Mouse (Mus musculus) adrenal gland, postnatal 36 days (tissue): ENCODE results near the gene Rras. TPM values are rescaled to one million over a fixed set of nuclear protein-coding genes. Genes with fewer than 3 reads are reported as not detected.
A peak's percentile ranks its signal among the peaks of the same experiment; 100 is the strongest.

Experiments used
- DNase-seq, 2 experiments: peaks; one replicate each; pipeline ENCODE4 v3.0.0; 2021; ENCODE audit warnings: mixed read lengths in 1 of 2
- microRNA-seq: library from miRNA; unstranded; fragments of <30 nt; microRNA quantifications from one replicate; pipeline ENCODE4 v1.2.0, GENCODE M21; 2021
- total RNA-seq, 2 experiments: library from RNA; stranded (reverse); gene quantifications; 2 replicates each; pipeline ENCODE4 v1.2.3; 2021

Gene Rras
- total RNA-seq, 2 experiments from 2014 or later, result 98.9 to 101 TPM

GRCm38 (mm10) chr7:45052181-45052861 lies 34.6 kb downstream of the Rras start:
- DNase-seq, result peak in 1 of 2 experiments; percentile 53

DNA sequence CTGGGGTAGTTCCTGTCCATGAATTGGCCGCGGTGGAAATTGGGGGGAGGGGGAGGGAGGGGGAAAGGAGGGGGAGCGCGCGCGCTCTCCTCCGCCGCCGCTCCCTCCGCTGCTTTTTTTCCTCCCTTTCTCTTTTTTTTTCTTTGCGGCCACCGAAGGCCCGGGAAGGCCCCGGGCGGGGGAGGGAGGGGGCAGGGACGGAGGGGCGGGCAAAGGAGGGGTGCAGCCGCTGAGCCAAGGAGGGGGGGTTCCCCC lies 35.0 kb downstream of the Rras start, which contains the start of gene Prr12:
TSS of gene Prr12 (minus strand) at position 20 of the 255 bp plus-strand sequence.
- no peak for DNase-seq

- peak; percentile 79 to 87 for DNase-seq
These were observed 35.6 kb downstream of the Rras start for GRCm38 (mm10) chr7:45053117-45053930.

DNA sequence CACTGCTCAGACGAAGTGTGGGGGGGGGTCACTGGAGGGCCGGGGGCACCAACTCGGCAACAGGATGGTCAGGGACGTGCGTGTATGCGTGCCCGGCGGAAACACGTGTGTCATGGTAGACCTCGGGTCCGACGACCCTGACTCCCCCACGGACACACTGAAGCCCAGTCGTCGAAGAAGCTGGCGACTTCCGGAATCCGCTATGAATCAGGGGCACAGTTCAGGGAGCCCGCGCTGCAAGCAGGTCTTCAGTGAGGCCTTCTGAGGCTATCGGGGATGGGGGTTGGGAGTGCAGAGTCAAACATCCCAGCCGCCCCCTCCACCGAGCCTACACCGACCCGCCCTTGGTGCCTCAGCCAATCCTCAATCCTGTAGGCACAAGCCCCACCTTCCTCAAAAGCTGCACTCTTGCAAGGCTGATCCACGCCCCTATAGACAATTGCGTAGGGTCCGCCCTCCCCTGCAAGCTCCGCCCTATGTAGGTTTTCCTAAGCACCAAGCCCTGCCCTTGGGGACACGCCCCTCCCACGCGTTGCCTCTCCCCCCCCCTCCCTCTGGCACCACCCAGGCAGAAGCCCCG lies 36.3 kb downstream of the Rras start:
- peak; percentile 96 for DNase-seq

- no peak for DNase-seq
These were observed 38.7 kb downstream of the Rras start for GRCm38 (mm10) chr7:45056329-45056971.

DNA sequence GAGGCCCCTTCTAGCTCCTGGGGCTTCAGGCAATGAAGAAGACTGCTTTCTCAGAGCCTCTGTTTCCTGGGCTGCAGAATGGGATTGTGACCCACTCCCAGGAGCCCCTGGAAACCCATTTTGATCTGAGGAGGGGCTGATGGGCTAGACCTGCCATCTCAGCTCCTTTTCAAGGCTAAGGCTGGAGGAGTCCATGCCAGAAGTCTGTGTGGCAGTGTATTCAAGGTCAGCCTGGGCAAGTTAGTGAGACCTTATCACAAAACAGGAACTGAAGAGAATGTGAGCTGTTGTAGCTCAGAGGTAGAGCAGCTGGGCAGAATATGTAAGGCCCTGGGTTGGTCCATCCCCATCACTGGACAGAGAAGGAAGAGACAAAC lies 39.2 kb downstream of the Rras start:
- DNase-seq, result no peak

DNA sequence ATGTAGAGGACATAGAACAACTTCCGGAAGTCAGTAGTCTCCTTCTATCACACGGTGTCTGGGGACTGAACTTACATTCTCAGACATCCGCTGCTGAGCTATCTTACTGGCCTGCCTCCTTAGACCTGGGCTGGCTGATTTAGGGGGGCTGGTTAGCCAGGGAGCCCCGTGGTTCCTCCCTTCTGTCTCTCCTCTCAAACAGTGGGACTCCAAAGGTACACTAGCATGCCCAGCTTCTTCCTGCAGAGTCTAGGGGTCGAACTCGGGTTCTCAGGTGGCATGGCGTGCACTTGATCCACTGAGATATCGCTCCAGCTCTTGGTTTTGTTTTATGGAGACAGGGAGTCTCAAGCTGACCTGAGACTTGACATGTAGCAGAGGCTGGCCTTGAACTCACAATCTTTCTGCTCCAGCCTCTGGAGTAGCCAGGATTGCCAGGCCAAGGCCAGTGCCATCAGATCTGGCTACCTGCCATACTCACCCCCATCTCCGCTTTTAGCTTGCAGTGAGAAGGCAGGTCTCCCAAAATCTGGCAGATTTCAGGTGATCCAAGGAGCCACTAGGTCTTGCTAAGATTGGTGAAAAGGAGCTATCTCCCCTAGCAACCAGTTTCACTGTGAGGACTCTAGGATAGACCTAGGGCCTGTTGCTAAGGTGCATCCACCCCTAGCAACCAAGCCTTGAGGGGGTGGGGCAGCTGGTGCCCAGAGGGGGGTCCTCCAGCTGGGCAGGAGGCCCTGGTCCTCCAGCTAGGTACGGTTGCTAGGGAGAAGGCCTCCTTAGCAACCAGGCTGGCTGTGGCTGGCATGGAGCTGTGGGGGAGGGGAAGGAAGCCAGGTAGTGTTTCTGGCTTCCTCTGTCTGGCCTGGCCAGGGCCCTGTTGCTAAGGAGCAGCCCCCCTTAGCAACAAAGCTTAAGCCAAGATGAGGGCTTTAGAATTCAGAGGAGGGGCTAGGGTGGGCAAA lies 41.1 kb downstream of the Rras start:
- no peak for DNase-seq

- DNase-seq, result no peak
These were observed 42.9 kb downstream of the Rras start for GRCm38 (mm10) chr7:45060632-45061122.

DNA sequence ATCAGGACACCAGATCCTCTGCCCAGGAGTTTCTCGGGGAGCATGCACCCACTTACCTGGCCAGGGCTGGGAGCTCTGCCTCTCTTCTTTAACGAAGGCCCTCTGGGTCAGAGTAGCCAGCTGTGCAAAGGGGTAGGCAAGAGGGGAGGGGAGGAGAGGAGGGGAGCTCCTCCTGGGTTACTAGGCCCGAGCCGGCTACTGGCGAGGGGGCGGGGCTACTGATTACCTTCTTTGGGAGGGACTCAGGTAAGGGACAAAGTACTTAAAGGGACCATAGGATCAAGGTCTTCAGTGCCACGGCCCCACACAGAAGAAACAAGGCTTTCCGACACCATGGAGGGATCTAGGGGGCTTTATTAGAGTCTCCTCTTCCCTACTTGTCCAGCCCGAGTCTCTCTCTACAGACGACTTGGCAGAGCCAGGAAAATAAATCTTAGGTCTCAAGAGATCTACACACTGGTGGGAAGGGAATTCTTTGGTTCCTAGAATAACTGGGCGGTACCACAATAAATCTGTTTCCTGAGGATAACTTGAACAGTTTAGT lies 43.8 kb downstream of the Rras start:
- peak in 1 of 2 experiments; percentile 59 for DNase-seq

- peak; percentile 93 to 94 for DNase-seq
These were observed 44.6 kb downstream of the Rras start, which contains the start of the genes Nosip and Prrg2 for GRCm38 (mm10) chr7:45062239-45062835. Nosip (plus strand) TSS chr7:45062429. Prrg2 (minus strand) TSS chr7:45062677.

GRCm38 (mm10) chr7:45067190-45067999 lies 49.6 kb downstream of the Rras start:
- no peak for DNase-seq

DNA sequence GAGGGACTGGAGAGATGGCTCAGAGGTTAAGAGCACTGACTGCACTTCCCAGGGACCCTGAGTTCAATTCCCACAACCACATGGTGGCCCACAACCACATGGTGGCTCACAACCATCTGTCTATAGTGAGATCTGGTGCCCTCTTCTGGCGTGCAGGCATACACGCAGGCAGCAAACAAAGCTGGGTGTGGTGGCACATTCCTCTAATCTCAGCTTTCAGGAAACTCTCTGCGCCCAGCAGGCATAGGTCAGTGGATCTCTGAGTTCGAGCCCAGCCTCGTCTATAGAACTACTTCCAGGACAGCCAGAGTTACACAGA lies 50.2 kb downstream of the Rras start:
- peak; percentile 62 to 66 for DNase-seq

DNA sequence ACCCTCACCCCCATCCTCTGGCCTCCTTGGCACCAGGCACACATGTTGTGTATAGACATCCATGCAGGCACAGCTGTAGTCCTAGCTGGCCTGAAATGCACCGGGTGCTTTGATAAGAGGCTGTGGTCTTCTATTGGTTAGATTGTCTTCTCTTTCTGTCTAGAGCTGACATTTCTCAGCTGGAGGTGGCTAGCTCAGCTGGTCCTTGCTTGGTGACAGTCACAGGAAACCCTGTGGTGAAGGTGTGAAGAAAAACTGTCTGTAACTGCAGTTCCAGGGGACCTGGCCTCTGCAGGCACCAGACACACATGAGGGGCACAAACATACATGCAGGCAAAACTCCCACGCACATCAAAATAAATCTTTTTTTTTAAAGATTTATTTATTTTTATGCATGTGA lies 51.9 kb downstream of the Rras start:
- no peak for DNase-seq

Small RNA genes within 50 kb of the gene (microRNA-seq; reads per million reads assigned to microRNA genes)
- gene Mir7054, result not detected

Other genes with a start within 250 kb of the Rras start
- gene Nup62, start 201.9 kb upstream of the Rras start, total RNA-seq, result 10 to 100 TPM; 40.9 to 42.5 TPM
- 1 to 10 TPM; 2.0 to 2.6 TPM for gene Il4i1, start 201.6 kb upstream of the Rras start, total RNA-seq
- gene Atf5, start 201.3 kb upstream of the Rras start, total RNA-seq, result 100 to 1,000 TPM; 135 to 151 TPM
- 100 to 1,000 TPM; 108 to 118 TPM for gene Akt1s1, start 169.0 kb upstream of the Rras start, total RNA-seq
- gene Tbc1d17, start 168.9 kb upstream of the Rras start, total RNA-seq, result 10 to 100 TPM; 54.1 to 73.4 TPM
- 10 to 100 TPM; 41.7 to 50.6 TPM for gene Pnkp, start 160.8 kb upstream of the Rras start, total RNA-seq
- gene Ptov1, start 148.2 kb upstream of the Rras start, total RNA-seq, result 100 to 1,000 TPM; 215 to 274 TPM
- 10 to 100 TPM; 86.1 to 97.1 TPM for gene Med25, start 125.2 kb upstream of the Rras start, total RNA-seq
- gene Fuz, start 121.9 kb upstream of the Rras start, total RNA-seq, result 10 to 100 TPM; 24.9 to 25.8 TPM
- gene Ap2a1, start 88.5 kb upstream of the Rras start, total RNA-seq, result 100 to 1,000 TPM in 1 of 2 experiments, 10 to 100 TPM in 1; 95.0 to 106 TPM
- gene Tsks, start 74.8 kb upstream of the Rras start, total RNA-seq, result not detected
- gene Cpt1c, start 43.1 kb upstream of the Rras start, total RNA-seq, result 10 to 100 TPM in 1 of 2 experiments, 1 to 10 TPM in 1; 8.6 to 10.7 TPM
- gene Prmt1, start 31.4 kb upstream of the Rras start, total RNA-seq, result 100 to 1,000 TPM; 236 to 262 TPM
- 100 to 1,000 TPM in 1 of 2 experiments, 10 to 100 TPM in 1; 90.4 to 123 TPM for gene Irf3, start 20.3 kb upstream of the Rras start, total RNA-seq
- 10 to 100 TPM; 16.5 to 17.4 TPM for gene Bcl2l12, start 19.2 kb upstream of the Rras start, total RNA-seq
- gene Scaf1, start 1.6 kb upstream of the Rras start, total RNA-seq, result 10 to 100 TPM; 76.9 to 82.6 TPM
- 10 to 100 TPM; 47.7 to 59.7 TPM for gene Prr12, start 34.9 kb downstream of the Rras start, total RNA-seq
- 10 to 100 TPM; 50.5 to 65.3 TPM for gene Nosip, start 44.5 kb downstream of the Rras start, total RNA-seq
- 10 to 100 TPM; 18.1 to 20.5 TPM for gene Prrg2, start 44.7 kb downstream of the Rras start, total RNA-seq
- 10 to 100 TPM; 32.2 to 38.3 TPM for gene Rcn3, start 74.3 kb downstream of the Rras start, total RNA-seq
- 100 to 1,000 TPM; 116 to 138 TPM for gene Fcgrt, start 85.9 kb downstream of the Rras start, total RNA-seq
- gene Rps11, start 106.5 kb downstream of the Rras start, total RNA-seq, result 1,000 to 10,000 TPM; 1,231 to 1,372 TPM
- gene Rpl13a, start 110.8 kb downstream of the Rras start, total RNA-seq, result 1,000 to 10,000 TPM; 1,621 to 1,757 TPM
- gene Gm45713, start 118.3 kb downstream of the Rras start, total RNA-seq, result not detected
- gene Flt3l, start 118.5 kb downstream of the Rras start, total RNA-seq, result 10 to 100 TPM; 15.3 to 25.5 TPM
- 10 to 100 TPM; 59.1 to 77.0 TPM for gene Pih1d1, start 136.3 kb downstream of the Rras start, total RNA-seq
- 10 to 100 TPM; 62.7 to 76.7 TPM for gene Aldh16a1, start 136.6 kb downstream of the Rras start, total RNA-seq
- under 1 TPM in 1 of 2 experiments, not detected in 1; 0.17 TPM for gene Slc17a7, start 146.0 kb downstream of the Rras start, total RNA-seq
- gene Gfy, start 161.6 kb downstream of the Rras start, total RNA-seq, result not detected
- gene Pth2, start 163.0 kb downstream of the Rras start, total RNA-seq, result not detected
- not detected for gene Ccdc155, start 186.9 kb downstream of the Rras start, total RNA-seq
- not detected for gene Dkkl1, start 194.2 kb downstream of the Rras start, total RNA-seq
- 10 to 100 TPM; 10.6 to 15.3 TPM for gene Tead2, start 197.8 kb downstream of the Rras start, total RNA-seq
- 1 to 10 TPM; 2.2 to 4.1 TPM for gene Cd37, start 221.2 kb downstream of the Rras start, total RNA-seq
- not detected for gene Slc6a16, start 223.1 kb downstream of the Rras start, total RNA-seq